Mouse (Mus musculus) liver, embryonic 15.5 days (tissue): ENCODE data around the gene Vmn1r221. TPM values are rescaled to one million over a fixed set of nuclear protein-coding genes. Genes with fewer than 3 reads are reported as not detected.
"Not testable (repeated sequence)": the region's sequence is repeated elsewhere in the genome, so short reads cannot be mapped to it uniquely, and the experiment has no call there.

Experiments used
- ATAC-seq: fragments of 200-750 bp; cut with Nextera tagmentation; 2 replicates; pipeline ENCODE4 v1.8.0; 2017; ENCODE audit warnings: moderate number of reproducible peaks, mild to moderate bottlenecking, moderate library complexity; ENCODE audit not compliant: insufficient read depth
- H3K27ac ChIP-seq: fragments of 300-500 bp; sonication (generic); replicated peaks from 2 replicates; pipeline ENCODE4 v1.5.1; 2015; ENCODE audit warnings: mild to moderate bottlenecking, inconsistent platforms
- H3K27me3 ChIP-seq: fragments of 300-500 bp; sonication (generic); 2 replicates; pipeline ENCODE4 v1.6.1; 2015; ENCODE audit warnings: mild to moderate bottlenecking, inconsistent platforms
- H3K36me3 ChIP-seq: fragments of 300-500 bp; sonication (generic); replicated peaks from 2 replicates; pipeline ENCODE4 v1.6.1; 2015; ENCODE audit warnings: moderate library complexity, mild to moderate bottlenecking, inconsistent platforms
- H3K4me1 ChIP-seq: fragments of 300-500 bp; sonication (generic); replicated peaks from 2 replicates; pipeline ENCODE4 v1.6.1; 2015; ENCODE audit warnings: inconsistent platforms
- H3K4me2 ChIP-seq: fragments of 300-500 bp; sonication (generic); 2 replicates; pipeline ENCODE4 v1.6.1; 2015; ENCODE audit warnings: moderate library complexity, mild to moderate bottlenecking, inconsistent platforms
- H3K4me3 ChIP-seq: fragments of 300-500 bp; sonication (generic); replicated peaks from 2 replicates; pipeline ENCODE4 v1.5.1; 2015; ENCODE audit warnings: mild to moderate bottlenecking, inconsistent platforms
- H3K9ac ChIP-seq: fragments of 300-500 bp; sonication (generic); 2 replicates; pipeline ENCODE4 v1.6.1; 2015; ENCODE audit warnings: moderate library complexity, mild to moderate bottlenecking, inconsistent platforms
- H3K9me3 ChIP-seq: fragments of 300-500 bp; sonication (generic); replicated peaks from 2 replicates; pipeline ENCODE4 v1.6.1; 2016; ENCODE audit warnings: inconsistent platforms
- WGBS: fragments of 180-500 bp; shearing (Covaris S2); methylation state at CpG from one replicate; pipeline ENCODE4 v1.1.7; 2015; ENCODE audit warnings: mixed read lengths; ENCODE audit not compliant: insufficient replicate concordance; 5-methylcytosine and 5-hydroxymethylcytosine counted together
- polyA plus RNA-seq: library from polyadenylated mRNA; unstranded; fragments of >200 nt; fragmentation: Nextera tagmentation; extraction: Ambion mirVana; gene quantifications from 2 replicates; pipeline ENCODE4 v1.2.1, GENCODE M21; 2015

Vmn1r221 gene
- not detected in 2 replicates for polyA plus RNA-seq

DNA sequence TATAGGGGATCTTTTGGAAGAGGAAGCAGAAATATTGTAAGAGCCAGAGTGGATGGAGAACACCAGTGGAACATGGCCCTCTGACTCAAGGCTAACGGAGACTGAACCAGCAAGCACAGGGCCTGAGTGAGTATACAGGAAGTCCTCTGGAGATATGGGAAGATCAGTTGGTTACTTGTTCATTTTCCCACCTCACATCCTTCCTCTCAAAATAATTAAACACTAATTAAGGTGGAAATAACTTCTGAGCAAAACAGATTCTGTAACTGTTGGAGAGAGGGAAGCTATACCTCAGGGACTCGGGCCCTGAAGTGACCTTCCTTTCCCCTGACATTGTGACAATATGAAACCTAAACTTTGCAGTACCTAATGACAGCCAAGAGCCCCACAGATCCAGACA, at the start of gene Vmn1r221:
Gene Vmn1r221 (plus strand): TSS at position 301 of the 400 bp plus-strand sequence.
- H3K27me3 ChIP-seq, H3K27ac ChIP-seq, H3K36me3 ChIP-seq, H3K9ac ChIP-seq, H3K4me3 ChIP-seq, H3K9me3 ChIP-seq, H3K4me2 ChIP-seq, H3K4me1 ChIP-seq, ATAC-seq: not testable (repeated sequence)
- WGBS = 30% methylated on average over 2 of the region's 2 CpGs

DNA sequence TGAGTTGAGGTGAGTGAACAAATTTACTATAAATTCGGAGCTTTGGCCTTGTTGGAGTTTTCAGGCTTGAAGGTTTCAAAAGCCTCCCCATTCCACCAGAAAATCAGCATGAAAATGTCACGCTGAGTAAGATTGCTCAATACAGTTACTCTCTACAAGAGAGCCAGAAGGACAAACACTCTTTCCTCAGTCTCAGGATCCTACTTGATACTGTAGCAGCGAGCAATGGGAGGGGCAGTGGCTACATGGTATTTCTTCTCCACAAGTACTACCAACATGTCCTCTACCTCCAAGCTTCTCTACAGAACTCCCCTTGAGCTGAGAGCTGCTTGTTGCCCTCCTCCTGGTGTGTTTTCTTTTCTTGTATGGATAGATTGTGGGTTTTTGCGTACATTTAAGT, 47.5 kb upstream of the Vmn1r221 start:
- not testable (repeated sequence) for H3K4me2 ChIP-seq, H3K27ac ChIP-seq, H3K9ac ChIP-seq, H3K4me3 ChIP-seq, H3K27me3 ChIP-seq, ATAC-seq, H3K36me3 ChIP-seq, H3K4me1 ChIP-seq, H3K9me3 ChIP-seq
- WGBS = 43% methylated on average over 4 of the region's 4 CpGs

DNA sequence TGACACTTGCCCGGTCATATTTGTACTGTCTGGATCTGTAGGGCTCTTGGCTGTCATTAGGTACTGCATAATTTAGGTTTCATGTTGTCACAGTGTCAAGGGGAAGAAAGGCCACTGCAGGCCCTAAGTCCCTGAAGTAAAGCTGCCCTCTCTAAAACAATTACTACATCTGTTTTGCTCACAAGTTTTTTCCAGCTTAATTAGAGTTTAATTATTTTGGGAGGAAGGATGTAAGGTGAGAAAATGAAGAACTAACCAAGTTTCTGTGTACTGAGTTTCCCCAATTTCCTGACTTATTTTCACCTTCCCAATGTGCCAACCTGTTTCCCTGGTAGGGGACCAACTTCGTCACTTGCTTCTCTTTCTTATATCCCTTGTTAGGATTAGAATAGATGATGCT, 26.1 kb upstream of the Vmn1r221 start, which contains the start of gene Vmn1r220:
Gene Vmn1r220 (minus strand): TSS at position 101 of the 400 bp plus-strand sequence.
- Histone ChIP-seq H3K9me3 (no peaks in the 10 kb centered on the region), H3K36me3 (no peaks in the 10 kb centered on the region), H3K4me3 (no peak within 1 kb of the TSS), H3K27ac (no peak within 1 kb of the TSS), H3K27me3 (no peaks in the 10 kb centered on the region), H3K4me2 (no peak within 1 kb of the TSS), H3K4me1 (no peaks in the 10 kb centered on the region), H3K9ac (no peak within 1 kb of the TSS)
- WGBS = 66% methylated on average over 2 of the region's 2 CpGs
- ATAC-seq = no peak

DNA sequence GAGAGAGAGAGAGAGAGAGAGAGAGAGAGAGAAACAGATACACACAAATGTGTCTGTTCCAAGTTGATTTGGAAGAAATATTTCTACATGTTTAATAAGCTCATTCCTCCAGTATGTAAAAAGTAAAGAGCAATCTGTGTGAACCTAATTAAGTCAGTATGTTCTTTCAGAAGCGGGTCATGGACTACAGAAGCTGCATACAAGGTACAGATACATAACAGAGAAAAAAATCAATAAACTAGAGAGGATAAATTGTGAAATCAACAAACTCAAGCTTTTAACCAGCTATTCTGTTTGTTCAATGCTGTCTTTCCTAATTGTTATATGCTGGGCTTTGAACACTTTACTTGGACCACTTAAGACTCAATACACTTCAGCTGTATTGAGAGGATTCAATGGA, 10.0 kb upstream of the Vmn1r221 start:
- not testable (repeated sequence) for H3K27me3 ChIP-seq, H3K4me1 ChIP-seq, ATAC-seq, H3K9ac ChIP-seq, H3K4me2 ChIP-seq, H3K9me3 ChIP-seq, H3K27ac ChIP-seq, H3K36me3 ChIP-seq, H3K4me3 ChIP-seq
- 38% methylated on average over 1 of the region's 1 CpGs for WGBS

DNA sequence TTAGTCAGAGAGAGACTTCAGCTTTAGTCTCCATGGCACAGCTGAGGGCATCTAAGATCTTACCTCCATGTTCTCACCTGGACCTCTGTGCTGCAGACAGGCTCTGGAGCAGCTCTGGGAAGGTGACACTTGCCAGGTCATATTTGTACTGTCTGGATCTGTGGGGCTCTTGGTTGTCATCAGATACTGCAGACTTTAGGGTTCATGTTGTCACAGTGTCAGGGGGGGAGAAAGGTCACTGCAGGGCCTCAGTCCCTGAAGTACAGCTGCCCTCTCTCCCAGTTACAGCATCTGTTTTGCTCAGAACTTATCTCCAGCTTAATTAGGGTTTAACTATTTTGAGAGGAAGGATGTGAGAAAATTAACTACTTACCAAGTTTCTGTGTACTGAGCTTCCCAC, 21.9 kb downstream of the Vmn1r221 start, which contains the start of gene Vmn1r222:
Gene Vmn1r222 (minus strand): TSS at position 101 of the 400 bp plus-strand sequence.
- not testable (repeated sequence) for H3K36me3 ChIP-seq, ATAC-seq, H3K4me2 ChIP-seq, H3K9me3 ChIP-seq, H3K4me1 ChIP-seq, H3K27ac ChIP-seq, H3K4me3 ChIP-seq, H3K27me3 ChIP-seq, H3K9ac ChIP-seq

DNA sequence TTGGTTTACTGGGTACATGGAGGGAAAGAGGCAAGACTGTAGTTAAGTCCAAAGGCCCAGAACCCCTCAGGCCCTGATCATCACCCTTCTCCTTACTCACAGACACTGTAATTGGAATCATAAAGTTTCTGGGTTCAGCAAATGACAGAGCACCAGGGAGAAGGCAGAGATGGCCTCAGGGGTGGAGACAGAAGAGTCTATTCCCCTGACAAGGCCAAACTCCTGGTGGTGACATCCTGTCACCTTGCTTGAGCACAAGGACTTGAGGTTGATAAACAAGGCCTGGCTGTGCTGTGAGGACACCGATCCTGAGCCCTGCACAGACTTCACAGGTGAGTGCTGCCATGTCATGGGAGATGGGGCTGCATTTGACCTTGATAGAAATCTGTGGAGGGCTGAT, 32.9 kb downstream of the Vmn1r221 start, which contains the start of gene Vmn1r223:
Gene Vmn1r223 (plus strand): TSS at position 301 of the 400 bp plus-strand sequence.
- H3K9me3 ChIP-seq, H3K27me3 ChIP-seq, H3K36me3 ChIP-seq, H3K4me1 ChIP-seq, H3K4me3 ChIP-seq, H3K27ac ChIP-seq, H3K4me2 ChIP-seq, ATAC-seq, H3K9ac ChIP-seq: not testable (repeated sequence)
- WGBS = 68% methylated on average over 1 of the region's 1 CpGs

DNA sequence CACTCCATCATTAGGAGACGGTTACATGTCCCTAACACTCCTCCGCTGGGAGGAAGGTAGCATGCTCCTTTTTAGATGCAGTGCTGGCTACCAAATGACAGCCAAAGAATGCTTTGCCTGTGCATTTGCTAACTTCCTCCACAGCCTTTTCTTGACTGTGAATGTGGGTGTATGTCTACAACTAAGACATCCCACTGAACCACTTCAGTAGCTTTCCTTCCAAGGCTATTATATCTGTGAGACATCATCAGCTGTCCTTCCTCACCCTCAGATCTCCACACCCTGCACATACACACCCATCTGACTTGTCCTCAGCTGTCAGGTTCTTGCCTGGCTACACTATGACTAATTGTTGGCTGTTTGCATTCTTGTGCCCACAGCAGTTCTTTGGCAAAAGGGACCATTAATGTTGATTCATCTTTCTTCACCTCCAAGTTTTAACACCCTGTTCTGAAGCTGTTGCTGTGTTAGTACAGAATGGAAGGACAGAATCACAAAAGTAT, 44.7 kb downstream of the Vmn1r221 start:
- no peak for ATAC-seq
- WGBS = 65% methylated on average over 2 of the region's 2 CpGs
- H3K9me3 ChIP-seq = no peaks in the 10 kb centered on the region
- H3K36me3 ChIP-seq = no peaks in the 10 kb centered on the region
- H3K4me1 ChIP-seq = no peaks in the 10 kb centered on the region
- H3K9ac ChIP-seq = no peak overlapping the region
- no peaks in the 10 kb centered on the region for H3K27me3 ChIP-seq
- no peak overlapping the region for H3K27ac ChIP-seq
- H3K4me3 ChIP-seq = no peak overlapping the region
- no peak overlapping the region for H3K4me2 ChIP-seq

DNA sequence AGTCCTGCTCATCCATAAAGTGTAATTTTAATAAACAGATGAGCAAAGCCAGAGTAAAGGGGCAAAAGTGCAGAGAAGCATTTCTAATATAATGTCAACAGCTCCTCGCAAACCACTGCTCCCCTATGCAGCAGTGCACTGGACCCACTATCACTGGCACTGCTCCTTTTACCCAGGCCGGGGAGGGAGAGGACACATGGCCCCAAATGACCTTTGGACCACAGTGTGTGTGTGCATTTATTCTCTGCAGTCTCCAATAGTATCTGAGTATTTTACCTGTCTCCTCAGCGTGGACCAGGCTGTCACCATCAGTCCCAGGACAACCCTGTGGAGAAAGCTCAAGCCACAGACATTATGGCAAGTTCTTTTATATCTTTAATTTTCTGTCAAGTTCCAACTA, 54.7 kb downstream of the Vmn1r221 start:
- ATAC-seq, H3K27me3 ChIP-seq, H3K36me3 ChIP-seq, H3K9ac ChIP-seq, H3K4me3 ChIP-seq, H3K27ac ChIP-seq, H3K9me3 ChIP-seq, H3K4me2 ChIP-seq, H3K4me1 ChIP-seq: not testable (repeated sequence)
- 58% methylated on average over 3 of the region's 3 CpGs for WGBS

DNA sequence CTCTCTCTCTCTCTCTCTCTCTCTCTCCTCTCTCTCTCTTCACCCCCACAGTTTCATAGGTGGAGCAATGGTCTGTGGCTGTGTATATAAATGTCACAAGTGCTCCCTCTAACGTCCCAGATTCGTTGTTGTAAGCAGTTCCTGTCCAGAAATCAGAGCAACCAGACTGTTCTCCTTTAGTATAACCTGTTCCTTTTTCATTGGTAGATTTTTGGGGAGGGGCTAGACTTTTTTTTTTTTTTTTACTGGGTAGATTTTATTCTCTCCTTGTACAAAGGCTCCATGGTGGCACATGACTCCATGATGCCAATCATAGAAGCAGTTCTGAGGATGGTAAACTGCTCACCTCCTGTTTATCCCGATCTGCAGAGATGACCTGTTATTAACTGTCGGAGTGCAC, 55.2 kb downstream of the Vmn1r221 start:
- H3K27ac ChIP-seq, H3K27me3 ChIP-seq, H3K36me3 ChIP-seq, H3K9me3 ChIP-seq, H3K9ac ChIP-seq, H3K4me2 ChIP-seq, H3K4me3 ChIP-seq, H3K4me1 ChIP-seq, ATAC-seq: not testable (repeated sequence)
- 34% methylated on average over 4 of the region's 4 CpGs for WGBS

DNA sequence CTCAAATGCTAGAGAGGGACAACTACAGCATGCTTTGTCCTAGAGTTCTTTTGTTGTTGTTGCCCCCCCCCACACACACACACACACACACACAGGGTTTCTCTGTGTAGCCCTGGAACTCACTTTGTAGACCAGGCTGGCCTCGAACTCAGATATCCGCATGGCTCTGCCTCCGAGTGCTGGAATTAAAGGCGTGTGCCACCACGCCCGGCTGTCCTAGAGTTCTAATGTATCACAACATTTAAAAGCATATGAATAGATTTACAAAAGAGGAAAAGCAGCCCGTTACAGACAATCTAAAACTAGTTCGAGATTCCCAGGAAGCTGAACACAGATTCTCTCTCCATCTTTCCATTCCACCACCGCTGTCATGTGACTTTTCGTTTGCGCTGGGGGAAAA, 55.8 kb downstream of the Vmn1r221 start:
- Histone ChIP-seq H3K27me3 (peaks cover 8% of the 10 kb centered on the region), H3K4me3 (0 out of 2 replicates have a peak overlapping the region, but pooled peaks have one; percentile 17), H3K4me2 (peak overlapping the region; percentile 43), H3K9me3 (no peaks in the 10 kb centered on the region), H3K36me3 (no peaks in the 10 kb centered on the region), H3K4me1 (peaks cover 8% of the 10 kb centered on the region; the same call in 1 of the 2 replicates), H3K27ac (no peak overlapping the region), H3K9ac (no peak overlapping the region)
- ATAC-seq = no peak
- 20% methylated on average over 11 of the region's 11 CpGs for WGBS

DNA sequence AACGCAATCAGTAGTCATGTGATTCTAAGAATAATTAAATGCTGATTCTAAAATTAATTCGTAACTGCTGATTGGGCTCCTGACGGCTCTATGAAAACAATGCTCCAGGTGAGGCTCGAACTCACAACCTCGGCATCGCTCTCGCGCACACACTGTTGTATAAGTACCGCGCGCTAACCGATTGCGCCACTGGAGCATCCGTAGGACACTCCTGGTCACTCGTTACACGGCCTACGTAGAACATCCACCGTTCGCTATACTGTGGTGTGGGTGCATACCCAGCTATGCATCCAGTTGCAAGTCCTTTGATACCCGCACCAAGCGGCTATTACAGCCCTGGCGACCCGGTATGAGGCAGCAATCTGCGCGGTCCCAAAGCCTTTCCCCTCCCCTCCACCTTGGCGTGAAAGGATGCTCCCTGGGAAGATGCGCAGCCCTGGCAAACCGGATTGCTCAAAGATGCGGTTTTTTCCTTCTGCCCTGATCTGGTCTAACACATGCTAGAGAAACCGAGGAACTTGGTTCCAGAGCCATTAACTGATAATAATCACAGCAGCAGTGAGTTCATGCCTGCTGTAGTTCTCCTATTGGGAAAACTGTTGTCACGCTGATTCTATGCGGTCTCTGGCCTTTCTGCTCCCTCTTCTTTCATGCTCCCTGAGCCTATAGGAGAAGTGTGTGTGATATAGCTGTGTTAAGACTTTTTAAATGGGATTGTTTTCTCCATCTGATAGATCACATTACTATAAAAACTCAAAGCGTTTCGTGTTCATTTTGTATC, 56.6 kb downstream of the Vmn1r221 start:
- H3K27ac ChIP-seq = no peak overlapping the region
- no peaks in the 10 kb centered on the region for H3K36me3 ChIP-seq
- H3K9ac ChIP-seq = no peak overlapping the region
- ATAC-seq = no peak; the same call in 1 of the 2 replicates
- H3K27me3 ChIP-seq = peaks cover 8% of the 10 kb centered on the region
- H3K4me3 ChIP-seq = peak overlapping the region; percentile 17
- H3K4me2 ChIP-seq = peak overlapping the region; percentile 43
- no peaks in the 10 kb centered on the region for H3K9me3 ChIP-seq
- peaks cover 8% of the 10 kb centered on the region; the same call in 1 of the 2 replicates for H3K4me1 ChIP-seq
- 4% methylated on average over 34 of the region's 34 CpGs for WGBS
